In genomic region chr7:88278628-88279196, GRCm38 (mm10) we compare ENCODE assay signal across 7 mouse cellular contexts. TPM values are rescaled to one million over a fixed set of nuclear protein-coding genes. Genes with fewer than 3 reads are reported as not detected.
DNase-seq lines count a peak whose midpoint lies in the region; ATAC-seq lines count a peak whose summit lies in the region.

No protein-coding gene starts in this region.

- peaks cover 11% of the 10 kb centered on the region; the same call in 1 of the 2 replicates for H3K36me3 ChIP-seq in lung, embryonic 16.5 days (ENCODE audit: control insufficient read depth, insufficient read depth, low read length)
- H3K36me3 ChIP-seq in forebrain, embryonic 12.5 days (replicated peaks) = no peaks in the 10 kb centered on the region
- no peaks in the 10 kb centered on the region for H3K36me3 ChIP-seq in liver, embryonic 11.5 days (ENCODE audit: control insufficient read depth, insufficient read depth, low read length)
- no peaks in the 10 kb centered on the region for H3K36me3 ChIP-seq in stomach, embryonic 15.5 days

- intact Hi-C loops in gastrocnemius, postnatal 14 days (cut with DNase I; ENCODE audit: low total_unique reads) = no loop called here

- peak; percentile 18; the same call in 1 of the 2 replicates for ATAC-seq in lung, embryonic 16.5 days (ENCODE audit: low read depth)
- ATAC-seq in forebrain, embryonic 12.5 days (ENCODE audit: low FRiP score) = no peak
- ATAC-seq in liver, embryonic 11.5 days (replicated peaks; ENCODE audit: low FRiP score) = no peak; the same call in 1 of the 2 replicates
- ATAC-seq in stomach, embryonic 15.5 days (ENCODE audit: insufficient read depth, low FRiP score, low read depth) = no peak

- H3K4me2 ChIP-seq in lung, embryonic 16.5 days (ENCODE audit: low read depth, low read length) = peak overlapping the region; percentile 91
- H3K4me2 ChIP-seq in forebrain, embryonic 12.5 days = peak overlapping the region; percentile 81
- H3K4me2 ChIP-seq in liver, embryonic 11.5 days = peak overlapping the region; percentile 88
- peak overlapping the region; percentile 92 for H3K4me2 ChIP-seq in stomach, embryonic 15.5 days

- no peaks in the 10 kb centered on the region for H3K27me3 ChIP-seq in lung, embryonic 16.5 days (ENCODE audit: control insufficient read depth, insufficient read depth, low read depth, low read length)
- H3K27me3 ChIP-seq in forebrain, embryonic 12.5 days = no peaks in the 10 kb centered on the region
- H3K27me3 ChIP-seq in liver, embryonic 11.5 days (replicated peaks; ENCODE audit: control insufficient read depth, insufficient read depth, low read length) = no peaks in the 10 kb centered on the region
- no peaks in the 10 kb centered on the region for H3K27me3 ChIP-seq in stomach, embryonic 15.5 days (replicated peaks)

- peaks cover 8% of the 10 kb centered on the region for H3K4me1 ChIP-seq in lung, embryonic 16.5 days (replicated peaks; ENCODE audit: control insufficient read depth, insufficient read depth, low read length)
- H3K4me1 ChIP-seq in forebrain, embryonic 12.5 days = peaks cover 14% of the 10 kb centered on the region
- H3K4me1 ChIP-seq in liver, embryonic 11.5 days (replicated peaks; ENCODE audit: control insufficient read depth, insufficient read depth, low read length) = peaks cover 10% of the 10 kb centered on the region; the same call in 1 of the 2 replicates
- no peaks in the 10 kb centered on the region for H3K4me1 ChIP-seq in stomach, embryonic 15.5 days

- H3K27ac ChIP-seq in lung, embryonic 16.5 days (ENCODE audit: low read length) = peak overlapping the region; percentile 95
- H3K27ac ChIP-seq in forebrain, embryonic 12.5 days = no peak overlapping the region
- H3K27ac ChIP-seq in liver, embryonic 11.5 days (ENCODE audit: low read depth, low read length) = no peak overlapping the region
- H3K27ac ChIP-seq in stomach, embryonic 15.5 days = peak overlapping the region; percentile 91; the same call in 1 of the 2 replicates

- DNase-seq in lung, postnatal 14 days = no peak
- DNase-seq in liver, embryonic 11.5 days (ENCODE audit: low spot score) = no peak
- no peak for DNase-seq in thymus, adult 18-20 months
- DNase-seq in gastrocnemius, postnatal 14 days = no peak

- peak overlapping the region; percentile 79 for H3K4me3 ChIP-seq in lung, embryonic 16.5 days (ENCODE audit: low read length)
- peak overlapping the region; percentile 46 for H3K4me3 ChIP-seq in forebrain, embryonic 12.5 days (replicated peaks)
- H3K4me3 ChIP-seq in liver, embryonic 11.5 days (ENCODE audit: low read depth, low read length) = peak overlapping the region; percentile 62
- peak overlapping the region; percentile 65 for H3K4me3 ChIP-seq in stomach, embryonic 15.5 days (replicated peaks)

- WGBS in lung, embryonic 16.5 days = 8% methylated on average over 8 of the region's 8 CpGs
- WGBS in forebrain, embryonic 12.5 days = 58% methylated on average over 8 of the region's 8 CpGs
- WGBS in liver, embryonic 11.5 days = 21% methylated on average over 8 of the region's 8 CpGs
- 20% methylated on average over 8 of the region's 8 CpGs for WGBS in stomach, embryonic 15.5 days

- peak overlapping the region; percentile 88 for H3K9ac ChIP-seq in lung, embryonic 16.5 days (ENCODE audit: low read length)
- H3K9ac ChIP-seq in forebrain, embryonic 12.5 days = no peak overlapping the region
- H3K9ac ChIP-seq in liver, embryonic 11.5 days (ENCODE audit: low read depth, low read length) = peak overlapping the region; percentile 64; the same call in 1 of the 2 replicates
- peak overlapping the region; percentile 76; the same call in 1 of the 2 replicates for H3K9ac ChIP-seq in stomach, embryonic 15.5 days

- no peaks in the 10 kb centered on the region for H3K9me3 ChIP-seq in lung, embryonic 16.5 days (ENCODE audit: control insufficient read depth, low read length)
- no peaks in the 10 kb centered on the region for H3K9me3 ChIP-seq in forebrain, embryonic 12.5 days
- no peaks in the 10 kb centered on the region for H3K9me3 ChIP-seq in liver, embryonic 11.5 days (ENCODE audit: control insufficient read depth, low read length)
- H3K9me3 ChIP-seq in stomach, embryonic 15.5 days = no peaks in the 10 kb centered on the region

RNA-seq across cellular contexts. Expression of gene Ctsc, which starts 0.8 kb away (rescaled TPM):
- 181 and 210 TPM in 2 replicates for polyA plus RNA-seq in lung, embryonic 16.5 days (2015; fragmentation: Nextera tagmentation; extraction: Ambion mirVana)
- 12.2 and 13.5 TPM in 2 replicates for polyA plus RNA-seq in forebrain, embryonic 12.5 days (2016; fragmentation: Nextera tagmentation; extraction: Ambion mirVana)
- polyA plus RNA-seq in liver, embryonic 11.5 days (2014; fragmentation: Nextera tagmentation; extraction: Ambion mirVana) = 63.9 and 67.3 TPM in 2 replicates
- polyA plus RNA-seq in stomach, embryonic 15.5 days (2015; fragmentation: Nextera tagmentation; extraction: Ambion mirVana) = 110 and 114 TPM in 2 replicates
- total RNA-seq in gastrocnemius, postnatal 14 days (2021) = 10 to 100 TPM; 29.8 to 35.7 TPM

Comparison
In these comparisons a context has a peak if more than half of its experiments do, and no peak if none do; other contexts are left out.
1. H3K27ac ChIP-seq: peak in lung, embryonic 16.5 days (single experiment) and stomach, embryonic 15.5 days (single experiment); none in forebrain, embryonic 12.5 days (single experiment) and liver, embryonic 11.5 days (single experiment).
2. Peak in every context shown above with its lines, with median percentiles within 50 percentile points of each other: H3K4me2 ChIP-seq and H3K4me3 ChIP-seq.